Mouse (Mus musculus): ENCODE measurements around the gene Ckap4. TPM values are rescaled to one million over a fixed set of nuclear protein-coding genes. Genes with fewer than 3 reads are reported as not detected.

Gene Ckap4
- total RNA-seq, 2 experiments from 2014 or later: 40.1 to 42.1 TPM

DNA sequence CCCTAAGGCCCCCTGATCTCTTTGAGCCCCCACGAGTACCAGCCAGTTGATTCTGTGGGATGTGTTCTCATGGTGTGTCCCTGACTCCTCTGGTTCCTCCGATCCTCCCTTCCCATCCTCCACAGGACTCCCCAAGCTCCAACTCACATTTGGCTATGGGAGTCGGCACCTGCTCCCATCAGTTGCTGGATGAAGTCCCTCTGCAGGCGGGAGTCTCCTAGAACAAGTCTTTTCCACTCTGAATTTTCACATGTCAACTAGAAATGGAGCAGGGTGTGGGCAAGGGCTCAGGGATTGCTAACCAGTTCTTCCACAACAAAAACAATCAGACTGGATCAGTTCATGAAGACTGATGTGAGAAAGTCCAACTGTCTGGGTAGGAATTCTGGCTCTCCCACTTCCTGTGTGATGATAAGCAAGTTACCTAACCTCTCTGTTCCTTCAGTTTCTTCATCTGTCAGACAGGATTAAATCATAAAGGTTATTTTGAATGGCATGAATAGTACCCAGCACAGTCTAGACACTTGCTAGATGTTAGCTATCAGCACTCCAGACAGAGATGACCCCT, 56.7 kb downstream of the Ckap4 start:
- DNase-seq (ENCODE audit: extremely low spot score in 1 of 2, low spot score in 2 of 2): no peak
- intact Hi-C loops (cut with DNase I): no loop called here

Other genes with a start within 250 kb of the Ckap4 start
- gene Nuak1, start 93.5 kb downstream of the Ckap4 start, total RNA-seq (2021): 10 to 100 TPM; 47.7 to 55.0 TPM
- gene Tcp11l2, start 42.6 kb upstream of the Ckap4 start, total RNA-seq (2021): 10 to 100 TPM; 17.7 to 17.9 TPM
- gene Polr3b, start 88.2 kb upstream of the Ckap4 start, total RNA-seq (2021): 10 to 100 TPM; 16.1 to 16.5 TPM
- 10 to 100 TPM in 1 of 2 experiments, 1 to 10 TPM in 1; 7.8 to 10.2 TPM for gene Rfx4, start 222.0 kb upstream of the Ckap4 start, total RNA-seq (2021)

Data from left cerebral cortex, postnatal 10 days (tissue).